Mouse (Mus musculus) hindbrain, postnatal 0 days (tissue): Measurements from ENCODE around the gene Ncbp3. TPM values are rescaled to one million over a fixed set of nuclear protein-coding genes. Genes with fewer than 3 reads are reported as not detected.

Experiments
- ATAC-seq: fragments of 200-750 bp; cut with Nextera tagmentation; 2 replicates; pipeline ENCODE4 v1.8.0; 2017; ENCODE audit warnings: mild to moderate bottlenecking, moderate TSS enrichment, moderate library complexity
- DNase-seq: peaks from one replicate; pipeline ENCODE4 v3.0.0-alpha.2; 2015; ENCODE audit warnings: low spot score
- H3K27ac ChIP-seq: fragments of 300-500 bp; sonication (generic); 2 replicates; pipeline ENCODE4 v1.5.1; 2014; ENCODE audit warnings: mild to moderate bottlenecking
- H3K27me3 ChIP-seq: fragments of 300-500 bp; sonication (generic); 2 replicates; pipeline ENCODE4 v1.6.1; 2014; ENCODE audit warnings: low read length, mixed read lengths; ENCODE audit not compliant: insufficient read depth
- H3K36me3 ChIP-seq: fragments of 300-500 bp; sonication (generic); 2 replicates; pipeline ENCODE4 v1.6.1; 2014; ENCODE audit warnings: low read length, mixed read lengths; ENCODE audit not compliant: insufficient read depth
- H3K4me1 ChIP-seq: fragments of 300-500 bp; sonication (generic); 2 replicates; pipeline ENCODE4 v1.6.1; 2014; ENCODE audit warnings: antibody characterized with exemption, low read length, mixed read lengths; ENCODE audit not compliant: insufficient read depth
- H3K4me2 ChIP-seq: fragments of 300-500 bp; sonication (generic); 2 replicates; pipeline ENCODE4 v1.6.1; 2014; ENCODE audit warnings: low read depth, mild to moderate bottlenecking, low read length, moderate library complexity, mixed read lengths
- H3K4me3 ChIP-seq: fragments of 300-500 bp; sonication (generic); 2 replicates; pipeline ENCODE4 v1.5.1; 2014; ENCODE audit warnings: low read length
- H3K9ac ChIP-seq: fragments of 300-500 bp; sonication (generic); replicated peaks from 2 replicates; pipeline ENCODE4 v1.6.1; 2014; ENCODE audit warnings: mild to moderate bottlenecking, low read length, moderate library complexity, mixed read lengths
- H3K9me3 ChIP-seq: fragments of 300-500 bp; sonication (generic); 2 replicates; pipeline ENCODE4 v1.6.1; 2016; ENCODE audit warnings: low read length, mixed read lengths
- CTCF ChIP-seq: IDR thresholded peaks from 2 replicates; pipeline ENCODE4 v1.5.1; 2016; ENCODE audit warnings: antibody characterized with exemption, control low read depth, low read depth
- WGBS: fragments of 180-500 bp; shearing (Covaris S2); extraction: QIAGEN DNeasy Blood & Tissue Kit; methylation state at CpG from one replicate; pipeline ENCODE4 v1.1.7; 2014; 5-methylcytosine and 5-hydroxymethylcytosine counted together
- polyA plus RNA-seq: library from polyadenylated mRNA; unstranded; fragments of >200 nt; fragmentation: Nextera tagmentation; extraction: Ambion mirVana; gene quantifications from 2 replicates; pipeline ENCODE4 v1.2.1, GENCODE M21; 2015
- total RNA-seq: library from RNA; depleted of rRNA; stranded (reverse); fragments of >200 nt; gene quantifications from 2 replicates; pipeline ENCODE4 v1.2.3, GENCODE M21; 2014; rRNA removed

Gene Ncbp3
- total and polyA plus RNA-seq, 2 experiments from 2014 or later, result 6.9 to 7.3 TPM

DNA sequence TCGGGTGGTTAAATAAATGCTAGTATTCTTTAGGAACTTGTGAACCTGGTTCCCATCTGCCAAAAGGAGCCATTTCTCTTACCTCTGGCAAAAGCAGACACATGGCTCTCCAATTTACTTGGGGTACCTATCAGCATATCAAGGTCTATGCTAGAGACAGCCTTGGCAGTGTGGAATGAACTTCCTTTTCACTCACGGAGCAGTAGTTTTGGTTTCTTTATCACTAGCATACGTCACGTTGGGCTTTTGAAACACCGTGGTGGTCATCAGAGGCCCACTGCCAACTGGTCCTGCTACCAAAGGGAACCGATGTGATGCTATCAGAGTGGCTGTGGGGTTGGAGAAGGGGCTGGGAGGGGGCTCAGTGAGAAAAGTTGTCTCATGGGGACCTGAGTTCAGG, 85.4 kb downstream of the Ncbp3 start:
- DNase-seq (no peak), ATAC-seq (no peak)
- Histone ChIP-seq H3K27me3 (no peaks in the 10 kb centered on the region), H3K27ac (no peak overlapping the region), H3K4me3 (no peak overlapping the region), H3K4me1 (peaks cover 4% of the 10 kb centered on the region; the same call in 1 of the 2 replicates), H3K4me2 (no peak overlapping the region), H3K9ac (no peak overlapping the region), H3K36me3 (no peaks in the 10 kb centered on the region), H3K9me3 (no peaks in the 10 kb centered on the region)
- 97% methylated on average over 6 of the region's 6 CpGs for WGBS
- no peak for TF ChIP-seq CTCF

DNA sequence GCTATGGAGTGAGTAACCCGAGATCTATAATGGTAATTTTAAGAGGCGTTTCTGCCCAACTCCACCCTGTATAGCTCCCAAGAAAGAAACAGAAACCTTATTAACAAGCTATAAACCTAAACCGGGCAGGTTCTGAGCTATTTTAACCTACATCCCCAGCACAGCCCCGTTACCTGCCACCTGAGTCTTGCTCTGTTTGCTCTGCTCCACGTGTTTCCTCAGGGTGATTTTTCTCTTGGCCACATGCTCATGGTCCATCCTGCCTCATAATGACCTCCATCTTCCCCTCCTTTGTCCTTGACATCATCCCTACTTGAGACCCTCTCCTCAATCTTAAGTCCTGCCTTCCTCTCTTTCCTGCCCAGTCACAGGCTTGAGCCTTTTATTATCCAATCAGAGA, 86.6 kb downstream of the Ncbp3 start:
- no peak for ATAC-seq
- peaks cover 4% of the 10 kb centered on the region; the same call in 1 of the 2 replicates for H3K4me1 ChIP-seq
- TF ChIP-seq CTCF, result no peak
- DNase-seq, result no peak
- WGBS, result 96% methylated on average over 5 of the region's 5 CpGs
- no peak overlapping the region for H3K4me2 ChIP-seq
- H3K27ac ChIP-seq, result no peak overlapping the region
- H3K27me3 ChIP-seq, result no peaks in the 10 kb centered on the region
- no peaks in the 10 kb centered on the region for H3K9me3 ChIP-seq
- H3K4me3 ChIP-seq, result no peak overlapping the region
- H3K36me3 ChIP-seq, result no peaks in the 10 kb centered on the region
- H3K9ac ChIP-seq, result no peak overlapping the region

DNA sequence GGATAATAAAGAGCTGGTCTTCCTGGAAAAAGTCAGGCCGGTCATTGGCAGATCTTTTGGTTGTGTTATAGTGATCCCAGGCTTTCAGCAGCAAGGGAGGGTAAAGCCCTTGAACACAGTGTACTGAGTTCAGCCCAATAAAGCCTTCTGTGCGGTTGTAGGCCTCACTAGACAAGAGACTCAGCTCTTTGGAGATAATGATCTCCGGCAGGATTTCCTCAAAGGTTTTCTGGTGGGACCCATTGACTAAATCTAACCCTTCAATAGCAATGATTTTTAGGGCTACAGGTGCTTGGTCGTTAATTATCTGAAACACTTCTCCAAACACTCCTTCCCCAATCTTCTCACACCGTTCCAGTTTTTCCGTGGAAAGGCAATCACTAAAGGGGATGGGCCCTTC, 89.0 kb downstream of the Ncbp3 start:
- TF ChIP-seq CTCF, result no peak
- peaks cover 4% of the 10 kb centered on the region; the same call in 1 of the 2 replicates for H3K4me1 ChIP-seq
- no peaks in the 10 kb centered on the region for H3K36me3 ChIP-seq
- H3K9me3 ChIP-seq, result no peaks in the 10 kb centered on the region
- no peak for ATAC-seq
- H3K27ac ChIP-seq, result no peak overlapping the region
- H3K4me2 ChIP-seq, result peak overlapping the region; percentile 72
- WGBS, result 91% methylated on average over 6 of the region's 6 CpGs
- H3K27me3 ChIP-seq, result no peaks in the 10 kb centered on the region
- no peak for DNase-seq
- no peak overlapping the region for H3K9ac ChIP-seq
- H3K4me3 ChIP-seq, result no peak overlapping the region

DNA sequence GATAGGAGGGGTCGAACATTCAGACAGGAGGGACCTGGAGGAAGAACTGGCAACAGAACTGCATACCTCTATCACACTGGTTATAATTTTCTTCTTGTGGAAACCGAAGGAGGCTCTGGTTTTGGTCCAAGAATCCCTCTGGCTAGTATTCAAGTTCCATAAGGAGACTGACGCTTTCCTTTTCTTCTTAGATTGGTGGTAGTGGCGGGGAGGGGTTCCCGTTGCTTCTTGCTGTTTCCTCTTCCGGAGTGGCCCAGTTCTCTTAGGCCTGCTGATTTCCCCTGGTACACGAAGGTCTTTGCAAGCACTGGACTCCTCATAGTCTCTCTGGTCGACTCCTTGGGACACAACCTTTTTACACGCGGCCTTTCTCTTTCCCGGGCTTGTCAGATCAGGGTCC, 89.5 kb downstream of the Ncbp3 start:
- Histone ChIP-seq H3K27ac (no peak overlapping the region), H3K4me3 (peak overlapping the region; percentile 79), H3K4me1 (peaks cover 4% of the 10 kb centered on the region; the same call in 1 of the 2 replicates), H3K36me3 (no peaks in the 10 kb centered on the region), H3K27me3 (no peaks in the 10 kb centered on the region), H3K9ac (peak overlapping the region; percentile 50; the same call in 1 of the 2 replicates), H3K9me3 (no peaks in the 10 kb centered on the region), H3K4me2 (peak overlapping the region; percentile 72)
- TF ChIP-seq CTCF, result no peak
- DNase-seq, result peak; percentile 3
- 37% methylated on average over 11 of the region's 11 CpGs for WGBS
- ATAC-seq, result no peak

DNA sequence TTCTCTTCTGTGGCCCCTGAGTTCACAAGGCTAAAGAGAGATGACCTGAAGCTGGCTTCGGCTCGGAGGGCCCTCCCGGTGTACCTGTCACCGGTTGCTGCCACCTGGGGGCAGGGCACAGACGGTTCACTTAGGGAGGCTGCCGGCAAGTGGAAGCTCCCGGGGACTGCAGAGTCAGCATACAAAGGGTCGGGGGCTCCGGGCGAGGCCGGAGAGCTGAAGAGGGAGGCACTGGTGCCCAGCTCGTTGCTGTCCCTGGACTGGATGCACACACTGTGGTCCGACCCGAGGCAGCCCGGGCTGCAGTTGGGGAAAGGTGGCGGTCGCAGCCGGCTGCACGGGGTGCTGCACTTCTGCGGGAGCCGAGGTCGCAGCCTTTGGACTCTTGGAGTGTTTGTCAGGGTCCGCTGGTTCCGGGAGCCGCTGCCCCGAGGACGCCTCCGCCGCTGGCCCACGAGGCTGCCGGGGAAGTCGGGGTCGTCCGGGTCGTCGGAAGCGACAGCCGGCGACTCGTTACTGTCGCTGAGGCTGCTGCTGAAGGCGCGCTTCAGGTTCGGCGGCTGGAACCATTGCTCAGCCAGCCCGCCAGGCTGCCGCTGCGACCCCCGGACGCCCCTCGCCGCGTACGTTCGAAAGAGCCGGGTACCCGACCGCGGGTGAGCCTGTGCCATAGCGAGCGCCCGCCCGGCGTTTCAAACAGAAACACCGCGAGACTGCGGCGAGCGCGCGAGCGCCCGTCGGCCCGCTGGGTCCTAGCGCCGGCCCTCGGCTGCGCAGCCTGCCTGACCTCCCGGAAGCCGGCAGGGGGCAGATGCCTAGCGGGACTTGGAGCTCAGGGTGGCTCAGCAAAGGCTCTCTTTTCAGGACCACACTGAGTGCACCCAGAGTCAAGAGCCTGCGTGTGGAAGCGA, 90.3 kb downstream of the Ncbp3 start, which contains the start of gene Haspin:
Gene Haspin (minus strand): TSS at position 704 of the 911 bp plus-strand sequence.
- no peak within 1 kb of the TSS for H3K27ac ChIP-seq
- no peaks in the 10 kb centered on the region for H3K36me3 ChIP-seq
- H3K9ac ChIP-seq, result peak within 1 kb of the TSS; percentile 50
- H3K4me1 ChIP-seq, result peaks cover 4% of the 10 kb centered on the region; the same call in 1 of the 2 replicates
- 1% methylated on average over 84 of the region's 84 CpGs for WGBS
- H3K9me3 ChIP-seq, result no peaks in the 10 kb centered on the region
- H3K4me3 ChIP-seq, result peak within 1 kb of the TSS; percentile 79
- peak; percentile 96 for ATAC-seq
- no peaks in the 10 kb centered on the region for H3K27me3 ChIP-seq
- H3K4me2 ChIP-seq, result peak within 1 kb of the TSS; percentile 72
- peak; percentile 82 for TF ChIP-seq CTCF
- peak; percentile 96 for DNase-seq

Other genes starting within 250 kb of the Ncbp3 start
- gene Atp2a3, start 86.6 kb upstream of the Ncbp3 start, total RNA-seq, result 2.4 and 4.6 TPM in 2 replicates
- 2.4 and 2.7 TPM in 2 replicates for gene Atp2a3, start 86.6 kb upstream of the Ncbp3 start, polyA plus RNA-seq
- gene P2rx1, start 48.7 kb upstream of the Ncbp3 start, total RNA-seq, result 0.32 and 1.3 TPM in 2 replicates
- 0.45 and 0.60 TPM in 2 replicates for gene P2rx1, start 48.7 kb upstream of the Ncbp3 start, polyA plus RNA-seq
- gene Camkk1, start 28.8 kb upstream of the Ncbp3 start, total RNA-seq, result 27.4 and 32.5 TPM in 2 replicates
- gene Camkk1, start 28.8 kb upstream of the Ncbp3 start, polyA plus RNA-seq, result 26.5 and 26.7 TPM in 2 replicates
- 0.16 and 0.18 TPM in 2 replicates for gene Itgae, start 42.8 kb downstream of the Ncbp3 start, total RNA-seq
- gene Itgae, start 42.8 kb downstream of the Ncbp3 start, polyA plus RNA-seq, result 0.14 and 0.31 TPM in 2 replicates
- 1.8 and 3.3 TPM in 2 replicates for gene Haspin, start 90.5 kb downstream of the Ncbp3 start, total RNA-seq
- 2.4 and 3.4 TPM in 2 replicates for gene Haspin, start 90.5 kb downstream of the Ncbp3 start, polyA plus RNA-seq
- gene P2rx5, start 112.6 kb downstream of the Ncbp3 start, total RNA-seq, result 1.2 and 3.5 TPM in 2 replicates
- 0.48 and 0.97 TPM in 2 replicates for gene P2rx5, start 112.6 kb downstream of the Ncbp3 start, polyA plus RNA-seq
- gene Emc6, start 129.3 kb downstream of the Ncbp3 start, total RNA-seq, result 113 and 156 TPM in 2 replicates
- gene Emc6, start 129.3 kb downstream of the Ncbp3 start, polyA plus RNA-seq, result 188 and 191 TPM in 2 replicates
- 34.7 and 46.4 TPM in 2 replicates for gene Tax1bp3, start 129.3 kb downstream of the Ncbp3 start, total RNA-seq
- 95.7 and 97.7 TPM in 2 replicates for gene Tax1bp3, start 129.3 kb downstream of the Ncbp3 start, polyA plus RNA-seq
- gene Ctns, start 151.3 kb downstream of the Ncbp3 start, total RNA-seq, result 20.2 and 20.9 TPM in 2 replicates
- 13.0 and 14.0 TPM in 2 replicates for gene Ctns, start 151.3 kb downstream of the Ncbp3 start, polyA plus RNA-seq
- 2.2 and 3.4 TPM in 2 replicates for gene Shpk, start 151.7 kb downstream of the Ncbp3 start, total RNA-seq
- gene Shpk, start 151.7 kb downstream of the Ncbp3 start, polyA plus RNA-seq, result 2.2 and 2.8 TPM in 2 replicates
- 0.63 and 1.6 TPM in 2 replicates for gene Trpv1, start 186.5 kb downstream of the Ncbp3 start, total RNA-seq
- gene Trpv1, start 186.5 kb downstream of the Ncbp3 start, polyA plus RNA-seq, result 0.29 and 0.30 TPM in 2 replicates
- 0.36 and 0.52 TPM in 2 replicates for gene Trpv3, start 219.6 kb downstream of the Ncbp3 start, total RNA-seq
- 0.24 and 0.30 TPM in 2 replicates for gene Trpv3, start 219.6 kb downstream of the Ncbp3 start, polyA plus RNA-seq